Mouse (Mus musculus) hindbrain, embryonic 10.5 days (tissue): ENCODE results near the gene Ptgs1. TPM values are rescaled to one million over a fixed set of nuclear protein-coding genes. Genes with fewer than 3 reads are reported as not detected.

Experiments used
- DNase-seq: peaks from one replicate; pipeline ENCODE4 v3.0.0-alpha.2; 2017; ENCODE audit warnings: low spot score
- H3K27ac ChIP-seq: fragments of 300-500 bp; sonication (generic); 2 replicates; pipeline ENCODE4 v1.5.1; 2016; ENCODE audit warnings: mild to moderate bottlenecking, moderate library complexity
- H3K27me3 ChIP-seq: fragments of 300-500 bp; sonication (generic); 2 replicates; pipeline ENCODE4 v1.6.1; 2016; ENCODE audit warnings: mild to moderate bottlenecking; ENCODE audit not compliant: poor library complexity, insufficient read depth, severe bottlenecking
- H3K36me3 ChIP-seq: fragments of 300-500 bp; sonication (generic); 2 replicates; pipeline ENCODE4 v1.6.1; 2016; ENCODE audit warnings: mild to moderate bottlenecking, moderate library complexity
- H3K4me1 ChIP-seq: fragments of 300-500 bp; sonication (generic); replicated peaks from 2 replicates; pipeline ENCODE4 v1.6.1; 2016; ENCODE audit warnings: mild to moderate bottlenecking
- H3K4me3 ChIP-seq: fragments of 300-500 bp; sonication (generic); 2 replicates; pipeline ENCODE4 v1.5.1; 2016; ENCODE audit warnings: mild to moderate bottlenecking, moderate library complexity
- H3K9me3 ChIP-seq: fragments of 300-500 bp; sonication (generic); 2 replicates; pipeline ENCODE4 v1.6.1; 2016; ENCODE audit warnings: mild to moderate bottlenecking, moderate library complexity
- WGBS: fragments of 180-500 bp; shearing (Covaris S2); methylation state at CpG from one replicate; pipeline ENCODE4 v1.1.7; 2016; 5-methylcytosine and 5-hydroxymethylcytosine counted together
- polyA plus RNA-seq: library from polyadenylated mRNA; unstranded; fragments of >200 nt; fragmentation: Nextera tagmentation; extraction: Ambion mirVana; gene quantifications from 2 replicates; pipeline ENCODE4 v1.2.1, GENCODE M21; 2016

The Ptgs1 gene
- polyA plus RNA-seq, 1 experiment from 2014 or later, result 4.5 TPM

- H3K4me1 ChIP-seq, result peaks cover 44% of the 10 kb centered on the region
- peaks cover 92% of the 10 kb centered on the region for H3K27me3 ChIP-seq
- no peak for DNase-seq
- no peak overlapping the region for H3K27ac ChIP-seq
- 25% methylated on average over 18 of the region's 18 CpGs for WGBS
- no peaks in the 10 kb centered on the region for H3K9me3 ChIP-seq
- no peaks in the 10 kb centered on the region for H3K36me3 ChIP-seq
- peak overlapping the region; percentile 56; the same call in 1 of the 2 replicates for H3K4me3 ChIP-seq
These were observed 28.2 kb upstream of the Ptgs1 start for GRCm38 (mm10) chr2:36201756-36202610.

GRCm38 (mm10) chr2:36202611-36202880 lies 27.7 kb upstream of the Ptgs1 start:
- H3K4me1 ChIP-seq, result peaks cover 40% of the 10 kb centered on the region
- 24% methylated on average over 5 of the region's 5 CpGs for WGBS
- H3K27me3 ChIP-seq, result peaks cover 87% of the 10 kb centered on the region
- no peaks in the 10 kb centered on the region for H3K36me3 ChIP-seq
- H3K4me3 ChIP-seq, result peak overlapping the region; percentile 56
- no peak overlapping the region for H3K27ac ChIP-seq
- DNase-seq, result no peak
- H3K9me3 ChIP-seq, result no peaks in the 10 kb centered on the region

- Histone ChIP-seq H3K4me3 (peak overlapping the region; percentile 56), H3K27me3 (peaks cover 80% of the 10 kb centered on the region), H3K9me3 (no peaks in the 10 kb centered on the region), H3K27ac (peak overlapping the region; percentile 59; the same call in 1 of the 2 replicates), H3K36me3 (no peaks in the 10 kb centered on the region), H3K4me1 (peaks cover 34% of the 10 kb centered on the region)
- peak; percentile 48 for DNase-seq
- under 1% methylated on average over 39 of the region's 39 CpGs for WGBS
These were observed 27.0 kb upstream of the Ptgs1 start for GRCm38 (mm10) chr2:36203011-36203825.

- Histone ChIP-seq H3K4me1 (peaks cover 24% of the 10 kb centered on the region), H3K9me3 (no peaks in the 10 kb centered on the region), H3K27ac (no peak overlapping the region), H3K4me3 (no peak overlapping the region), H3K36me3 (no peaks in the 10 kb centered on the region), H3K27me3 (peaks cover 80% of the 10 kb centered on the region)
- 48% methylated on average over 4 of the region's 4 CpGs for WGBS
- no peak for DNase-seq
These were observed 25.6 kb upstream of the Ptgs1 start for GRCm38 (mm10) chr2:36204595-36204994.

GRCm38 (mm10) chr2:36207071-36207470 lies 23.2 kb upstream of the Ptgs1 start:
- H3K9me3 ChIP-seq, result no peaks in the 10 kb centered on the region
- no peak for DNase-seq
- no peaks in the 10 kb centered on the region for H3K36me3 ChIP-seq
- no peak overlapping the region for H3K4me3 ChIP-seq
- H3K4me1 ChIP-seq, result peaks cover 36% of the 10 kb centered on the region
- no peak overlapping the region for H3K27ac ChIP-seq
- H3K27me3 ChIP-seq, result peaks cover 80% of the 10 kb centered on the region
- 59% methylated on average over 11 of the region's 11 CpGs for WGBS

GRCm38 (mm10) chr2:36210796-36211195 lies 19.4 kb upstream of the Ptgs1 start:
- peak overlapping the region; percentile 68 for H3K27ac ChIP-seq
- no peak for DNase-seq
- peak overlapping the region; percentile 34 for H3K4me3 ChIP-seq
- H3K36me3 ChIP-seq, result no peaks in the 10 kb centered on the region
- H3K4me1 ChIP-seq, result peaks cover 27% of the 10 kb centered on the region
- no peaks in the 10 kb centered on the region for H3K9me3 ChIP-seq
- H3K27me3 ChIP-seq, result peaks cover 58% of the 10 kb centered on the region
- 2% methylated on average over 34 of the region's 34 CpGs for WGBS

- H3K27ac ChIP-seq, result no peak overlapping the region
- no peaks in the 10 kb centered on the region for H3K9me3 ChIP-seq
- H3K4me3 ChIP-seq, result no peak overlapping the region
- peaks cover 53% of the 10 kb centered on the region for H3K27me3 ChIP-seq
- DNase-seq, result peak; percentile 73
- peaks cover 36% of the 10 kb centered on the region for H3K4me1 ChIP-seq
- WGBS, result 8% methylated on average over 7 of the region's 7 CpGs
- H3K36me3 ChIP-seq, result no peaks in the 10 kb centered on the region
These were observed 18.4 kb upstream of the Ptgs1 start for GRCm38 (mm10) chr2:36211785-36212184.

GRCm38 (mm10) chr2:36213108-36213507 lies 17.1 kb upstream of the Ptgs1 start:
- Histone ChIP-seq H3K36me3 (no peaks in the 10 kb centered on the region), H3K27me3 (peaks cover 53% of the 10 kb centered on the region), H3K4me1 (peaks cover 41% of the 10 kb centered on the region), H3K9me3 (no peaks in the 10 kb centered on the region), H3K4me3 (no peak overlapping the region), H3K27ac (no peak overlapping the region)
- DNase-seq, result no peak
- 66% methylated on average over 7 of the region's 7 CpGs for WGBS

- WGBS, result 10% methylated on average over 8 of the region's 8 CpGs
- H3K9me3 ChIP-seq, result no peaks in the 10 kb centered on the region
- peak; percentile 88 for DNase-seq
- no peak overlapping the region for H3K27ac ChIP-seq
- H3K36me3 ChIP-seq, result no peaks in the 10 kb centered on the region
- no peak overlapping the region for H3K4me3 ChIP-seq
- H3K4me1 ChIP-seq, result peaks cover 41% of the 10 kb centered on the region
- H3K27me3 ChIP-seq, result peaks cover 46% of the 10 kb centered on the region
These were observed 16.2 kb upstream of the Ptgs1 start for GRCm38 (mm10) chr2:36214023-36214422.

- H3K9me3 ChIP-seq, result no peaks in the 10 kb centered on the region
- H3K27ac ChIP-seq, result no peak overlapping the region
- H3K4me3 ChIP-seq, result no peak overlapping the region
- peaks cover 42% of the 10 kb centered on the region for H3K27me3 ChIP-seq
- H3K4me1 ChIP-seq, result peaks cover 41% of the 10 kb centered on the region
- no peaks in the 10 kb centered on the region for H3K36me3 ChIP-seq
- 61% methylated on average over 5 of the region's 5 CpGs for WGBS
- no peak for DNase-seq
These were observed 15.8 kb upstream of the Ptgs1 start for GRCm38 (mm10) chr2:36214425-36214824.

GRCm38 (mm10) chr2:36215203-36215739 lies 15.0 kb upstream of the Ptgs1 start:
- H3K4me1 ChIP-seq, result peaks cover 41% of the 10 kb centered on the region
- no peak overlapping the region for H3K27ac ChIP-seq
- no peaks in the 10 kb centered on the region for H3K9me3 ChIP-seq
- no peak overlapping the region for H3K4me3 ChIP-seq
- no peaks in the 10 kb centered on the region for H3K36me3 ChIP-seq
- 91% methylated on average over 5 of the region's 5 CpGs for WGBS
- peaks cover 33% of the 10 kb centered on the region for H3K27me3 ChIP-seq
- DNase-seq, result no peak

- H3K36me3 ChIP-seq, result no peaks in the 10 kb centered on the region
- no peak overlapping the region for H3K27ac ChIP-seq
- H3K4me3 ChIP-seq, result no peak overlapping the region
- H3K4me1 ChIP-seq, result peaks cover 31% of the 10 kb centered on the region
- no peak for DNase-seq
- H3K9me3 ChIP-seq, result no peaks in the 10 kb centered on the region
- peaks cover 20% of the 10 kb centered on the region for H3K27me3 ChIP-seq
These were observed 13.7 kb upstream of the Ptgs1 start for GRCm38 (mm10) chr2:36216546-36216945.
